Mouse (Mus musculus): ENCODE data around the gene Tnfsfm13. TPM values are rescaled to one million over a fixed set of nuclear protein-coding genes. Genes with fewer than 3 reads are reported as not detected.

The Tnfsfm13 gene
- polyA plus RNA-seq, 1 experiment from 2014 or later: 4.4 TPM

GRCm38 (mm10) chr11:69653399-69653798 is 42.5 kb downstream of the Tnfsfm13 start:
- peaks cover 81% of the 10 kb centered on the region for H3K36me3 ChIP-seq (ENCODE audit: insufficient read depth)
- no peak overlapping the region for H3K27ac ChIP-seq (ENCODE audit: low read depth)

DNA sequence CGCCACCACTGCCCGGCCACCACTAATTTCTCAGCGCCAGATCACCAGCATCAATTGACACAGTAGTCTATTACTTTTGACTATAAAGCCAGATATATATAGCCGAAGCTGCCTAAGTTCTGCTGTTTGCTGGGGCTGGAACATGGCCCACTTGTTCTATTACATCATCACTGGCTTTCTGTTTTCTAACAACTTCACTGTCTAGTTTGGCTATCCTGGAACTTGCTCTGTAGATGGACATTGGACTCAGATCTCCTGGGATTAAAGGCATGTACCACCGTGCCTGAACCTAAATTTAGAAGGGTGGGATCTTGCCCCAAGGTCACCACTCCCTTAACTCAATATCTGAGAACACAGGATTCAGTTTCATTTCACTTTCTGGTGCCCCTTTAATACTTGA is 50.0 kb downstream of the Tnfsfm13 start:
- H3K9ac ChIP-seq: no peak overlapping the region
- no peak for TF ChIP-seq CTCF (IDR thresholded peaks at IDR 0.05; ENCODE audit: low read depth)
- H3K36me3 ChIP-seq (ENCODE audit: insufficient read depth): peaks cover 98% of the 10 kb centered on the region
- ATAC-seq (ENCODE audit: insufficient read depth): no peak
- 91% methylated on average over 5 of the region's 5 CpGs for WGBS
- H3K27ac ChIP-seq (ENCODE audit: low read depth): no peak overlapping the region
- no peaks in the 10 kb centered on the region for H3K9me3 ChIP-seq (ENCODE audit: low read depth, low read length)
- no peak for DNase-seq
- no peaks in the 10 kb centered on the region for H3K4me1 ChIP-seq (ENCODE audit: insufficient read depth)
- no peak overlapping the region for H3K4me3 ChIP-seq (ENCODE audit: low read depth, low read length)
- no peaks in the 10 kb centered on the region for H3K27me3 ChIP-seq (ENCODE audit: insufficient read depth, low read length)
- no peak overlapping the region for H3K4me2 ChIP-seq

More at GRCm38 (mm10) chr11:69653399-69653798, 42.5 kb downstream of the Tnfsfm13 start:
- H3K4me3 ChIP-seq (ENCODE audit: low read depth, low read length): no peak overlapping the region
- no peaks in the 10 kb centered on the region for H3K4me1 ChIP-seq (ENCODE audit: insufficient read depth)
- H3K27me3 ChIP-seq (ENCODE audit: insufficient read depth, low read length): no peaks in the 10 kb centered on the region
- DNase-seq (no peak), ATAC-seq (ENCODE audit: insufficient read depth) (no peak)
- H3K9ac ChIP-seq: no peak overlapping the region
- no peaks in the 10 kb centered on the region for H3K9me3 ChIP-seq (ENCODE audit: low read depth, low read length)
- no peak for TF ChIP-seq CTCF (IDR thresholded peaks at IDR 0.05; ENCODE audit: low read depth)
- 73% methylated on average over 5 of the region's 5 CpGs for WGBS
- H3K4me2 ChIP-seq: no peak overlapping the region

DNA sequence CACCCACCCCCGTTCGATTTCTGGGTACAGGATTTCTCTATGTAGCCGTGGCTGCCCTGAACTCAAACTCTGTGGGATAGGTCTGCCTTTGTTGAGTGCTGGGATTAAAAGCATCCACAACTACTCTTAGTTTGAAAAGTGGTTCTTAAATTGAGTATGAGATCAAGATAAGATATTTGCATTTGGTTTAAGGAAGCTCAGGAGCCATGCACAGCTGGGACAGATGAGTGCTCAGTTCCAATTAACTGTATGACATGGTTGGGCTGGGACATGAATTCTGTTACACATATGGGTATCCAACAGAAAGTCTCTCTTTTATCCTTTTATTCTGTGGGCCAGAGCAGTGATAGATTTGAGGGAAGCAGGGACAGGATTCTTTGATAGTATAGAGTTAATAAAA is 60.4 kb downstream of the Tnfsfm13 start:
- Histone ChIP-seq H3K4me3 (ENCODE audit: low read depth, low read length) (no peak overlapping the region), H3K27me3 (ENCODE audit: insufficient read depth, low read length) (no peaks in the 10 kb centered on the region), H3K9ac (peak overlapping the region; percentile 24; the same call in 1 of the 2 replicates), H3K9me3 (ENCODE audit: low read depth, low read length) (no peaks in the 10 kb centered on the region), H3K4me2 (peak overlapping the region; percentile 69), H3K4me1 (ENCODE audit: insufficient read depth) (peaks cover 11% of the 10 kb centered on the region), H3K27ac (ENCODE audit: low read depth) (no peak overlapping the region), H3K36me3 (ENCODE audit: insufficient read depth) (peaks cover 30% of the 10 kb centered on the region)
- ATAC-seq (ENCODE audit: insufficient read depth) (no peak), DNase-seq (no peak)
- TF ChIP-seq CTCF (IDR thresholded peaks at IDR 0.05; ENCODE audit: low read depth): no peak
- WGBS: 66% methylated on average over 3 of the region's 3 CpGs

DNA sequence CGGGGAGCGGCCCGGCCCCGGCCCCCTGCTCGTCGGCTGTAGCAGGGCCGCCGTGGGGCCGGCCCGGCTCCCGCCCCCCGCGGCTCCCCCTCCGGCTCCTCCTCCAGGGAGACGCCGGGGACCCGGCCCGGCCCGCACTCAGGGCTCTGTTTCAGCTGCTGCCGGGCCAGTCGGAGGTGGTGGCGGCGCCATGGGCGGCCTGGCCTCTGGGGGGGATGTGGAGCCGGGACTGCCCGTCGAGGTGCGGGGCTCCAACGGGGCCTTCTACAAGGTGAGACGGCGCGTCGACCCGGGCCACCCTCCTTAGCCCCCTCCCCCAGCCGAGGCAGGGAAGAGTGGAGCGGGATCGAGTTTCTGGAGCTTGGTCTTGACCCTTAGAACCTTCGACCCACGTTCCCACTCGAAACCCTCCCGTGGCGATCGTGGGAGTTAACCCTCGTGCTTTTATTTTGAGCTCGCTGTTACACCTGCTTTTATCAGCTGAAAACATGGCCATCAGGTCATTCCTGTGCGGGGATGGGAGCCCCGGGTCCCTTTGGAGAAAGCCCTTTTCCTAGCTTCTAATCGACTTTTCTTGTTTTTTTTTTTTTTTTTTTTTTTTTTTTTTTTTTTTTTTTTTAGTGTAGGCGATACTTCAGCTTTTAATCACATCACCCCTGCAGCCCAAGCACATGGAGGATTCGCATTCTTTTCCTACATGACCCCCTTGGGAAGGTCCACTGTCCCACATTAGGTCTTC is 62.6 kb downstream of the Tnfsfm13 start:
- under 1% methylated on average over 49 of the region's 50 CpGs for WGBS
- H3K4me1 ChIP-seq (ENCODE audit: insufficient read depth): peaks cover 11% of the 10 kb centered on the region
- H3K9me3 ChIP-seq (ENCODE audit: low read depth, low read length): no peaks in the 10 kb centered on the region
- peak overlapping the region; percentile 69 for H3K4me2 ChIP-seq
- ATAC-seq (ENCODE audit: insufficient read depth): peak; percentile 71
- H3K9ac ChIP-seq: peak overlapping the region; percentile 94
- H3K36me3 ChIP-seq (ENCODE audit: insufficient read depth): peaks cover 12% of the 10 kb centered on the region; the same call in 1 of the 2 replicates
- H3K4me3 ChIP-seq (ENCODE audit: low read depth, low read length): peak overlapping the region; percentile 93
- TF ChIP-seq CTCF (IDR thresholded peaks at IDR 0.05; ENCODE audit: low read depth): no peak
- DNase-seq: no peak
- peak overlapping the region; percentile 97 for H3K27ac ChIP-seq (ENCODE audit: low read depth)
- no peaks in the 10 kb centered on the region for H3K27me3 ChIP-seq (ENCODE audit: insufficient read depth, low read length)

MicroRNAs encoded within 50 kb of the gene (microRNA counts, 519-probe panel; counts per million panel counts)
- 30.5 counts per million for microRNA mmu-miR-1934
- microRNA mmu-miR-467f: 3,549 counts per million, percentile 74 among the panel's probes with 10 or more counts

Small RNA genes within 50 kb of the gene (microRNA-seq; reads per million reads assigned to microRNA genes)
- gene Mir1934 (ENCODE audit: borderline number of aligned reads) (4.5 reads per million, percentile 16 among the genes with 10 or more reads in this experiment), gene Mir467f (ENCODE audit: borderline number of aligned reads) (not detected)

Other genes with a start within 250 kb of the Tnfsfm13 start
- gene Dnah2, start 147.0 kb downstream of the Tnfsfm13 start, polyA plus RNA-seq (2014; fragmentation: Nextera tagmentation; extraction: Ambion mirVana): 0.58 and 1.9 TPM in 2 replicates
- 2.8 and 3.3 TPM in 2 replicates for gene Efnb3, start 135.9 kb downstream of the Tnfsfm13 start, polyA plus RNA-seq (2014; fragmentation: Nextera tagmentation; extraction: Ambion mirVana)
- gene Wrap53, start 115.8 kb downstream of the Tnfsfm13 start, polyA plus RNA-seq (2014; fragmentation: Nextera tagmentation; extraction: Ambion mirVana): 27.1 and 33.6 TPM in 2 replicates
- gene Trp53, start 115.7 kb downstream of the Tnfsfm13 start, polyA plus RNA-seq (2014; fragmentation: Nextera tagmentation; extraction: Ambion mirVana): 178 and 202 TPM in 2 replicates
- 6.9 and 9.8 TPM in 2 replicates for gene Atp1b2, start 90.2 kb downstream of the Tnfsfm13 start, polyA plus RNA-seq (2014; fragmentation: Nextera tagmentation; extraction: Ambion mirVana)
- gene Shbg, start 78.2 kb downstream of the Tnfsfm13 start, polyA plus RNA-seq (2014; fragmentation: Nextera tagmentation; extraction: Ambion mirVana): not detected in 2 replicates
- gene Sat2, start 74.1 kb downstream of the Tnfsfm13 start, polyA plus RNA-seq (2014; fragmentation: Nextera tagmentation; extraction: Ambion mirVana): 18.0 and 18.3 TPM in 2 replicates
- 26.8 and 31.2 TPM in 2 replicates for gene Fxr2, start 63.1 kb downstream of the Tnfsfm13 start, polyA plus RNA-seq (2014; fragmentation: Nextera tagmentation; extraction: Ambion mirVana)
- not detected in 2 replicates for gene Sox15, start 40.8 kb downstream of the Tnfsfm13 start, polyA plus RNA-seq (2014; fragmentation: Nextera tagmentation; extraction: Ambion mirVana)
- 29.4 and 32.2 TPM in 2 replicates for gene Mpdu1, start 33.5 kb downstream of the Tnfsfm13 start, polyA plus RNA-seq (2014; fragmentation: Nextera tagmentation; extraction: Ambion mirVana)
- 12.1 and 13.5 TPM in 2 replicates for gene Cd68, start 29.9 kb downstream of the Tnfsfm13 start, polyA plus RNA-seq (2014; fragmentation: Nextera tagmentation; extraction: Ambion mirVana)
- 695 and 712 TPM in 2 replicates for gene Eif4a1, start 23.7 kb downstream of the Tnfsfm13 start, polyA plus RNA-seq (2014; fragmentation: Nextera tagmentation; extraction: Ambion mirVana)
- gene Senp3, start 14.0 kb downstream of the Tnfsfm13 start, polyA plus RNA-seq (2014; fragmentation: Nextera tagmentation; extraction: Ambion mirVana): 78.7 and 95.0 TPM in 2 replicates
- 0.64 and 0.93 TPM in 2 replicates for gene Tnfsf13, start 10.3 kb downstream of the Tnfsfm13 start, polyA plus RNA-seq (2014; fragmentation: Nextera tagmentation; extraction: Ambion mirVana)
- 10.0 and 11.6 TPM in 2 replicates for gene Tnfsf12, start 249 bp downstream of the Tnfsfm13 start, polyA plus RNA-seq (2014; fragmentation: Nextera tagmentation; extraction: Ambion mirVana)
- gene Polr2a, start 62.5 kb upstream of the Tnfsfm13 start, polyA plus RNA-seq (2014; fragmentation: Nextera tagmentation; extraction: Ambion mirVana): 50.4 and 50.5 TPM in 2 replicates
- 0.12 and 0.20 TPM in 2 replicates for gene Slc35g3, start 65.9 kb upstream of the Tnfsfm13 start, polyA plus RNA-seq (2014; fragmentation: Nextera tagmentation; extraction: Ambion mirVana)
- 2.5 TPM in 2 replicates for gene Zbtb4, start 69.8 kb upstream of the Tnfsfm13 start, polyA plus RNA-seq (2014; fragmentation: Nextera tagmentation; extraction: Ambion mirVana)
- 12.1 and 14.6 TPM in 2 replicates for gene Chrnb1, start 99.8 kb upstream of the Tnfsfm13 start, polyA plus RNA-seq (2014; fragmentation: Nextera tagmentation; extraction: Ambion mirVana)
- gene Fgf11, start 105.8 kb upstream of the Tnfsfm13 start, polyA plus RNA-seq (2014; fragmentation: Nextera tagmentation; extraction: Ambion mirVana): 1.6 TPM in 2 replicates
- 4.3 and 5.0 TPM in 2 replicates for gene Tmem102, start 109.5 kb upstream of the Tnfsfm13 start, polyA plus RNA-seq (2014; fragmentation: Nextera tagmentation; extraction: Ambion mirVana)
- gene Gm39566, start 119.2 kb upstream of the Tnfsfm13 start, polyA plus RNA-seq (2014; fragmentation: Nextera tagmentation; extraction: Ambion mirVana): not detected in 2 replicates
- gene Spem2, start 122.4 kb upstream of the Tnfsfm13 start, polyA plus RNA-seq (2014; fragmentation: Nextera tagmentation; extraction: Ambion mirVana): not detected in 2 replicates
- not detected in 2 replicates for gene Spem1, start 126.1 kb upstream of the Tnfsfm13 start, polyA plus RNA-seq (2014; fragmentation: Nextera tagmentation; extraction: Ambion mirVana)
- 6.6 and 7.8 TPM in 2 replicates for gene Nlgn2, start 141.7 kb upstream of the Tnfsfm13 start, polyA plus RNA-seq (2014; fragmentation: Nextera tagmentation; extraction: Ambion mirVana)
- gene Tmem256, start 142.4 kb upstream of the Tnfsfm13 start, polyA plus RNA-seq (2014; fragmentation: Nextera tagmentation; extraction: Ambion mirVana): 443 and 457 TPM in 2 replicates
- 115 and 118 TPM in 2 replicates for gene Plscr3, start 150.3 kb upstream of the Tnfsfm13 start, polyA plus RNA-seq (2014; fragmentation: Nextera tagmentation; extraction: Ambion mirVana)
- 5.9 and 6.1 TPM in 2 replicates for gene Tnk1, start 162.6 kb upstream of the Tnfsfm13 start, polyA plus RNA-seq (2014; fragmentation: Nextera tagmentation; extraction: Ambion mirVana)
- gene Tmem95, start 181.9 kb upstream of the Tnfsfm13 start, polyA plus RNA-seq (2014; fragmentation: Nextera tagmentation; extraction: Ambion mirVana): not detected in 2 replicates
- gene Kctd11, start 185.3 kb upstream of the Tnfsfm13 start, polyA plus RNA-seq (2014; fragmentation: Nextera tagmentation; extraction: Ambion mirVana): 6.2 and 7.5 TPM in 2 replicates
- gene Acap1, start 199.4 kb upstream of the Tnfsfm13 start, polyA plus RNA-seq (2014; fragmentation: Nextera tagmentation; extraction: Ambion mirVana): 0.38 and 0.83 TPM in 2 replicates
- 11.3 and 14.1 TPM in 2 replicates for gene 2810408A11Rik, start 204.9 kb upstream of the Tnfsfm13 start, polyA plus RNA-seq (2014; fragmentation: Nextera tagmentation; extraction: Ambion mirVana)
- gene Neurl4, start 205.0 kb upstream of the Tnfsfm13 start, polyA plus RNA-seq (2014; fragmentation: Nextera tagmentation; extraction: Ambion mirVana): 12.5 and 13.1 TPM in 2 replicates
- gene Gps2, start 217.8 kb upstream of the Tnfsfm13 start, polyA plus RNA-seq (2014; fragmentation: Nextera tagmentation; extraction: Ambion mirVana): 67.5 and 78.6 TPM in 2 replicates
- 1,945 and 2,006 TPM in 2 replicates for gene Eif5a, start 225.9 kb upstream of the Tnfsfm13 start, polyA plus RNA-seq (2014; fragmentation: Nextera tagmentation; extraction: Ambion mirVana)
- 4.7 and 6.1 TPM in 2 replicates for gene Ybx2, start 239.7 kb upstream of the Tnfsfm13 start, polyA plus RNA-seq (2014; fragmentation: Nextera tagmentation; extraction: Ambion mirVana)

Data from lung, embryonic 14.5 days (tissue).